Mouse (Mus musculus) liver, embryonic 11.5 days (tissue): Measurements from ENCODE around the gene Adcy9. TPM values are rescaled to one million over a fixed set of nuclear protein-coding genes. Genes with fewer than 3 reads are reported as not detected.

Experiments used
- ATAC-seq: fragments of 200-750 bp; cut with Nextera tagmentation; replicated peaks from 2 replicates; pipeline ENCODE4 v1.8.0; 2017; ENCODE audit warnings: moderate number of reproducible peaks, mild to moderate bottlenecking, moderate TSS enrichment, moderate library complexity; ENCODE audit not compliant: low FRiP score
- DNase-seq: peaks from one replicate; pipeline ENCODE4 v3.0.0-alpha.2; 2017; ENCODE audit warnings: low spot score
- H3K27ac ChIP-seq: fragments of 300-500 bp; sonication (generic); 2 replicates; pipeline ENCODE4 v1.5.1; 2014; ENCODE audit warnings: mild to moderate bottlenecking, low read depth, low read length, control low read depth
- H3K27me3 ChIP-seq: fragments of 300-500 bp; sonication (generic); replicated peaks from 2 replicates; pipeline ENCODE4 v1.6.1; 2014; ENCODE audit warnings: low read length, mixed read lengths; ENCODE audit not compliant: control insufficient read depth, insufficient read depth
- H3K36me3 ChIP-seq: fragments of 300-500 bp; sonication (generic); 2 replicates; pipeline ENCODE4 v1.6.1; 2014; ENCODE audit warnings: mild to moderate bottlenecking, low read length, moderate library complexity, mixed read lengths; ENCODE audit not compliant: control insufficient read depth, insufficient read depth
- H3K4me1 ChIP-seq: fragments of 300-500 bp; sonication (generic); replicated peaks from 2 replicates; pipeline ENCODE4 v1.6.1; 2014; ENCODE audit warnings: low read length, mixed read lengths; ENCODE audit not compliant: control insufficient read depth, insufficient read depth
- H3K4me2 ChIP-seq: fragments of 300-500 bp; sonication (generic); 2 replicates; pipeline ENCODE4 v1.6.1; 2014; ENCODE audit warnings: mild to moderate bottlenecking, control low read depth, moderate library complexity
- H3K4me3 ChIP-seq: fragments of 300-500 bp; sonication (generic); 2 replicates; pipeline ENCODE4 v1.5.1; 2014; ENCODE audit warnings: low read depth, low read length, control low read depth
- H3K9ac ChIP-seq: fragments of 300-500 bp; sonication (generic); 2 replicates; pipeline ENCODE4 v1.6.1; 2014; ENCODE audit warnings: low read depth, low read length, control low read depth
- H3K9me3 ChIP-seq: fragments of 300-500 bp; sonication (generic); 2 replicates; pipeline ENCODE4 v1.6.1; 2016; ENCODE audit warnings: low read length, inconsistent platforms, mixed read lengths; ENCODE audit not compliant: control insufficient read depth
- WGBS: fragments of 180-500 bp; shearing (Covaris S2); extraction: QIAGEN DNeasy Blood & Tissue Kit; methylation state at CpG from one replicate; pipeline ENCODE4 v1.1.7; 2014; 5-methylcytosine and 5-hydroxymethylcytosine counted together
- polyA plus RNA-seq: library from polyadenylated mRNA; unstranded; fragments of >200 nt; fragmentation: Nextera tagmentation; extraction: Ambion mirVana; gene quantifications from 2 replicates; pipeline ENCODE4 v1.2.1, GENCODE M21; 2014

Gene Adcy9
- 1.6 and 2.1 TPM in 2 replicates for polyA plus RNA-seq

DNA sequence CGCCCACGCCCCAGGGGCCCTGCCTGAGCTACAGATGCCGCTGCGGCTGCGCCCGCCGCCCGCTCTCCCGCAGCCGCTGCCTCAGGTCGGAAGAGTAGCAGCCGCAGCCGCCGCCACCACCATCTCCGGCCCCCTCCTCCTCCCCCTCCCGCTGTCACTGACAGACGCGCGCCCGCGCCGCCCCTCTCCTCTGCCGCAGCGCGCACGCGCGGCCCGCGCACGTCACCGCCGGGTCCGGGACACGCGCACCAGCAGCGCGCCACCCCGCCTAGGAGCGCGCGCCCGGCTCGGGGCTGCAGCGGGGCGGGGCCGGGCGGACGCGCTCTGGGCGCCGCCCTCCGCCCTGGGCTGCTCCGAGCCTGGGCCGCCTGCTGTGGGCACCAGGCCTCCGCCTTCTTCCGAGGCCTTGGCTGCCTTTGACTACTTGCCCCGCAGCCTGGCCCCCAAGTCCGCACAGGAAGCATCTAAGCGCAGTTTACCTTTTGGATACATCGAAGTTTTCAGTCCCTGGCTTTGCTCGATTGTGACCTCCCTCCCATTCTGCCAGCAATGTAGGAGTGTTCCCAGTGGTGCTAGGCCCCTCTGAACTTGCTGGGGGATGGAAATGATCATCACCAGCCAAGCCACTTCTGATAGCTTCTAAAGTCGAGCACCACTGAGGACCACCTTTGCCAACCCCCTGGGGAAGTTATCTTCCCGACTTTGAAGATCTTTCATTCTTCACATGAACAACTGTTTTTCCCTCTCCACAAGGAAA is at the start of gene Adcy9:
Adcy9 (minus strand) TSS at position 201 of the 757 bp plus-strand sequence.
- whole genome bisulfite sequencing, result under 1% methylated on average over 52 of the region's 64 CpGs
- Histone ChIP-seq H3K27me3 (peaks cover 7% of the 10 kb centered on the region), H3K9me3 (no peaks in the 10 kb centered on the region), H3K4me1 (peaks cover 29% of the 10 kb centered on the region), H3K27ac (0 out of 2 replicates have a peak within 1 kb of the TSS, but pooled peaks have one; percentile 37), H3K4me3 (peak within 1 kb of the TSS; percentile 78), H3K4me2 (peak within 1 kb of the TSS; percentile 94), H3K9ac (peak within 1 kb of the TSS; percentile 68), H3K36me3 (no peaks in the 10 kb centered on the region)
- ATAC-seq (peak; percentile 92), DNase-seq (peak; percentile 88)

DNA sequence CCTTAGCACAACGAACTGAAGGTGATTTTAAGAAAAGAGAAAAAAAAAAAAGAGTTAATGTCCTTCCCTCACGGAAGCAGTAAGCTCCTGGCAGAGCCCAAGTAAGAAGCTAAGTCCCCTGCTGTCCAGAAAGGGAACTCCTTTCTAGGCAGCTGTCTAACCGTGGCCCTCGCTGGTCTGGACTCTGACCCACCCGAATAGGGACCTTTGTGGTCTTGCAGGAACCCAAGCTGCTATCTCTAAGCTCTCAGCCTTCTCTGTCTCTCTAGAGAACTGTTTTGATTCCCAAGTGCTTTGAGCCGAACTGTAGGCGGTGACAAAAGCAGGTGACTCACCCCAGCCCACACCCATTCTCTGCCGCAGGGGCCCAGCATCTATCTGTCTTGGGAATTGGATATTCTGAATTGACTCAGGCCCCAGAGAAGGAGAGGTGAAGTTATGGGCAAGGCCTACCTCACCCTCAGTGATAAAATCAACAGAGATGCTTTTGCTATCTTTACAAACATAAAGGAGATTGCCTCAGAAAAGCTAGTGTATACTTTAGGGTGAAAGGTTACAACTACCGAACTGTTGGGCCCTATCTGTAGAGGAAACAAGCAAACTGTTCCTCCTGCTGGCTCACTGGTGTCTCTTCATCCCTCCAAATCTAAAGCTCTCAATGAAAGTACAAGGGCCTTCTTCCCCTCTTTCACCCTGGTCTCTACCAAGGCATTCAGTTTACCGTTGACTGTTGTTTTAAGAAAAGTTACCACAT is 49.5 kb upstream of the Adcy9 start:
- no peaks in the 10 kb centered on the region for H3K36me3 ChIP-seq
- WGBS, result 49% methylated on average over 10 of the region's 10 CpGs
- no peak for ATAC-seq
- peaks cover 5% of the 10 kb centered on the region for H3K4me1 ChIP-seq
- H3K4me2 ChIP-seq, result no peak overlapping the region
- H3K27me3 ChIP-seq, result no peaks in the 10 kb centered on the region
- H3K27ac ChIP-seq, result no peak overlapping the region
- no peak overlapping the region; the same call in 1 of the 2 replicates for H3K9ac ChIP-seq
- no peaks in the 10 kb centered on the region for H3K9me3 ChIP-seq
- no peak for DNase-seq
- no peak overlapping the region for H3K4me3 ChIP-seq

DNA sequence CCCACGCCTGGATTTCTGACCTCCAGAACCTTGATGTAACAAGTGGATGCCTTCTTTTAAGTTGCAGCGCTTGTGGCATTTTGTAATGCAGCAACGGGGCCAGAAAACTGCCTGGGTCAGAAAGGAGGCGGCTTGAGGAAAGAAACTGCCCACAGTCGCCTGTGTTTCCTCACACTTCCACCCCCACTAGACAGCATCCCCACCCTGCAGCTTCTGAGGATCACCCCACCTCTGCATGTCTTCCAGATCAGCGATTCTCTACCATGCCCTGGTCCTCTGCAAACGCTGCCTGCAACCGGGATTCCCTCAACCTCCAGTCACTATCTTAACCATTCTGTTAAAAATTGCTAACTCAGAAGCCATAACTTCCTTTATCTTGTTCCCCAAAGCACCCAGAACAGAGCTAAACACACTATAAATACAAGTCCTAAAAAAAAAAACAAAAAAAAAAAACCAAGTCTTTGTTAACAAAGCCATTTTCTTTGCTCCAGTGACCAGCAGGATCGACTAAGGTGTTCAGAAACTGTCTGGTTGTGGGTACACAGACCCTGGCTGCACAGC is 44.3 kb upstream of the Adcy9 start:
- Histone ChIP-seq H3K9me3 (no peaks in the 10 kb centered on the region), H3K4me3 (no peak overlapping the region)
- no peak for ATAC-seq

DNA sequence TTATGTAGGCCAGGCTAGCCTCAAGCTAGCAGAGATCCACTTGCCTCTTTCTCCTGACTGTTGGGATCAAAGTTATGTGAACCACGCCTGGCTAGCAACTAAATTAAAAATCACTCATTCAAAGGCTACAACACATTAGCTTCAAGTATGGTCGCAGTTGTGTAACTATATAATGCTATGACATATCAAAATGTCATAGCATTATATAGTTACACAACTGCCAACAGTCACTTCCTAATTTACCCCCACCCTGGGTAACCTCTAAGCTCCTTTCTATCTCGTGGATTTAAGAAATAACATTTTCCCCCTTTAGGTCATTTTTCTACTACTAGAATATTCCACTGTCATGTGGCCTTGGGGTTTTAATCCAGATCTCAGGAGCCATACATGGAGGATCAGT is 37.6 kb upstream of the Adcy9 start:
- H3K4me1 ChIP-seq, result no peaks in the 10 kb centered on the region
- no peak overlapping the region for H3K4me3 ChIP-seq
- H3K36me3 ChIP-seq, result no peaks in the 10 kb centered on the region
- H3K27me3 ChIP-seq, result no peaks in the 10 kb centered on the region
- no peak overlapping the region for H3K9ac ChIP-seq
- DNase-seq (no peak), ATAC-seq (no peak)
- H3K9me3 ChIP-seq, result no peaks in the 10 kb centered on the region
- WGBS, result 78% methylated on average over 3 of the region's 3 CpGs
- H3K4me2 ChIP-seq, result no peak overlapping the region
- no peak overlapping the region for H3K27ac ChIP-seq

More for the DNA sequence above, 44.3 kb upstream of the Adcy9 start:
- 63% methylated on average over 9 of the region's 9 CpGs for WGBS
- H3K4me1 ChIP-seq, result no peaks in the 10 kb centered on the region
- no peaks in the 10 kb centered on the region for H3K36me3 ChIP-seq
- H3K27me3 ChIP-seq, result no peaks in the 10 kb centered on the region
- no peak for DNase-seq
- H3K4me2 ChIP-seq, result no peak overlapping the region
- no peak overlapping the region for H3K27ac ChIP-seq
- H3K9ac ChIP-seq, result no peak overlapping the region

DNA sequence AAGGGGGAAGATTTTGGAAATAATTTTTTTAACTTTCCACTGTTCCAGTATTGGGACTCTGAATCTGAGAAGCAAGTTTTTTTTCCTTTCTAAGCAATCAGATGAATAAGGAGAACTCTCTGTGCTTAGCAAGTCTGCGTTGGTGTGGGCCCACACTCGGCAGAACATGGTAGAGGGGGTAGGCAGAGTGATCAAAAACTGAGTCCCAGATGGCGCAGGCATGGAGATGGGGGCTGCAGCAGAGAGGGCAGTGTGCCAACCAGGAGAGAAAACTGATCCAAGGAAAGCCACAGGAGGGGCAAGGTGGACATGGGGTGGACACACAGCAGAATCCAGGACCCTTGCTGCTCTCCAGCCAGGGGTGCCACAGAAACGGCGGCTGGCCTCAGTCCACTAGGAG is 36.1 kb upstream of the Adcy9 start:
- H3K4me2 ChIP-seq, result no peak overlapping the region
- ATAC-seq, result no peak
- WGBS, result 79% methylated on average over 5 of the region's 5 CpGs

DNA sequence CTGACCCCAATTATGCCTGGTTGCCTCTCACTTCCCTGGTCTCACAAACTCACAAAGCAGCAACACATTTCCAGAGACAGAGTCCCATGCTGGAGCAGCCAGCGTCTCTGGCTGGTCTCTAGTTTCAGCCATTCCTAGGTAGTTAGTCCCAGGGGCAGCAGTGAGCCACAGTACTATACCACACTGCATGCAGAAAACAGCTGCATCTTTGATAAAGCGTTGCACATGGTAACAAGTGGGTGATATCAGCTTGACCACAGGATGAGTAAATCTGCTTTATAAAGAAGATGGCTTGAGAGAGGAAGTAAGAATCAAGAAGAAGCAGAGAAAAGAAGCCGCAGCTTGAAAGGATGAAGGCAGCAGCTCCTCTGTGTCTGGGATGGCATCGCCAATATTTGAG is 35.4 kb upstream of the Adcy9 start:
- Histone ChIP-seq H3K27me3 (no peaks in the 10 kb centered on the region), H3K9me3 (no peaks in the 10 kb centered on the region), H3K27ac (no peak overlapping the region), H3K36me3 (no peaks in the 10 kb centered on the region), H3K4me2 (no peak overlapping the region), H3K4me3 (no peak overlapping the region), H3K4me1 (no peaks in the 10 kb centered on the region), H3K9ac (no peak overlapping the region)
- no peak for ATAC-seq
- WGBS, result 59% methylated on average over 4 of the region's 4 CpGs
- no peak for DNase-seq

More for the DNA sequence above, 36.1 kb upstream of the Adcy9 start:
- no peaks in the 10 kb centered on the region for H3K4me1 ChIP-seq
- H3K27ac ChIP-seq, result no peak overlapping the region
- H3K9me3 ChIP-seq, result no peaks in the 10 kb centered on the region
- no peak overlapping the region for H3K9ac ChIP-seq
- H3K27me3 ChIP-seq, result no peaks in the 10 kb centered on the region
- no peak overlapping the region for H3K4me3 ChIP-seq
- H3K36me3 ChIP-seq, result no peaks in the 10 kb centered on the region
- DNase-seq, result no peak

DNA sequence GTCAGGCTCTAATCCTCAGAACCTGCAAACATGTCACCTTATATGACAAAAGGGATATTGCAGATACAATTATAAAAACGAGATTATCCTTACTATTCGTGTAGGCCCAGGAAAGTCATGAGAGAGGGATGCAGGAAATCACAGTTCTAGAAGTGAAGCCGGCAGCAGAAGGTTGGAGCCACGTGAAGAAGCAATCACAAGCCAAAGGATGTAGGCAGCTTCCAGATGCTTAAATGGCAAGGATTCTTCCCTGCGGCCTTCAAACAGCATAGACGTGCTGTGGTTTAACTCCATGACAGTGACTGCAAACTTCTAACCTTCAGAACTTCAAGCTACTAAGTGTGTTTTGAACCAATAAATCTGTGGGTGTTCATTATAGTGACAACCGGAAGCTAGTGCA is 34.3 kb upstream of the Adcy9 start:
- no peak overlapping the region for H3K4me3 ChIP-seq
- no peak overlapping the region for H3K4me2 ChIP-seq
- H3K9me3 ChIP-seq, result no peaks in the 10 kb centered on the region
- no peaks in the 10 kb centered on the region for H3K27me3 ChIP-seq
- ATAC-seq (no peak), DNase-seq (no peak)
- no peaks in the 10 kb centered on the region for H3K36me3 ChIP-seq
- H3K4me1 ChIP-seq, result no peaks in the 10 kb centered on the region
- no peak overlapping the region for H3K9ac ChIP-seq
- no peak overlapping the region for H3K27ac ChIP-seq
- WGBS, result 76% methylated on average over 7 of the region's 7 CpGs

DNA sequence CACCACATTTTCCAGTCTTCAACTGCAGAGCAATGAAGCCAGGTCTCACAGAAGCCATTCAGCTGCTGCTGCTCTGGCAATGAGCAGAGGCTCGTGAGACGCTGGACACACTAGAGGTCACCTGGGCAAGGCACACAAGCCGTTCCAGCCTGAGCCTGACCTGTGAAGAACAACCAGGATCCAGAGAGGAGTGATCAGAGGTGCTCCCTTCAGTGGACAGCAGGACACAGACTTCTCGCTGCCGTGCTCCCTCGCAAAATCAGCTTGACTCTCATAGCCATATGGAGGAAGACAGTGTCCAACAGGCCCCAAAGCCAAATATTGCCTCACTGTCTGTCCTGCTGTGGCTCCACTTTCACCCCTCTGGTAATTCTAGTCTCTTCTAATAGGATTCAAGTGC is 29.1 kb upstream of the Adcy9 start:
- no peak overlapping the region for H3K4me3 ChIP-seq
- 83% methylated on average over 6 of the region's 6 CpGs for WGBS
- no peaks in the 10 kb centered on the region for H3K27me3 ChIP-seq
- no peak overlapping the region for H3K4me2 ChIP-seq
- no peaks in the 10 kb centered on the region for H3K9me3 ChIP-seq
- no peak overlapping the region for H3K27ac ChIP-seq
- no peaks in the 10 kb centered on the region for H3K36me3 ChIP-seq
- ATAC-seq (no peak), DNase-seq (no peak)
- H3K4me1 ChIP-seq, result no peaks in the 10 kb centered on the region
- no peak overlapping the region for H3K9ac ChIP-seq
